Mouse (Mus musculus): ENCODE results near the gene Per2.

DNA sequence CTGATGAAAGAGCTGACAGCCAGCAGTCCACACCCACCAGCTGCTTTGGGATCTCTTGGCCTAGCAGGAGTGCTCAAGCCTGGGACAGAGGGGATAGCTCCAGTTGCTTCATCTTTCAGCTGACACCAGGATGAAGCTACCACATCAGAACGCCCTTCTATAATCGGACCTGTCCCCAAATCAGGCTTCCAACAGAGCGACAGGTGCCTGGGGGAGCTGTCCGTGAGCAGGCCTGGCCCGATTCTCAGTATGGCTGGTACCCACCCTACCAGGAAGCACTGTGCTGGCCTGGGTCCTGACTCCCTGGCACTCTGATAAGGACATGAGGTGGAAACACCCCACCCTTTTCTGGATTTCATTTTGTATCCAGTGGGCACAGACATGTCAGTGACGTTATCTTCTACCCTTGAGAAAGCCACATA, 85.7 kb downstream of the Per2 start:
- TF ChIP-seq CTCF (IDR thresholded peaks at IDR 0.05; ENCODE audit: extremely low read depth, insufficient read depth, insufficient read length, insufficient replicate concordance) (no peak), POLR2A (IDR thresholded peaks at IDR 0.05; ENCODE audit: low read depth, low read length) (no peak)

Measured in spleen, adult 2 months (tissue).